Mouse (Mus musculus): ENCODE measurements at regions not wholly inside any gene's neighbourhood (a gene's known extent, or its start where the extent isn't known, plus 50 kb on each side); places are given as distances from the start of the nearest gene placed in this dataset.

- Histone ChIP-seq H3K27ac (ENCODE audit: low read length) (peak overlapping the region; percentile 71), H3K9me3 (ENCODE audit: control insufficient read depth, low read length) (no peaks in the 10 kb centered on the region), H3K4me1 (ENCODE audit: control insufficient read depth, insufficient read depth, low read length) (peaks cover 21% of the 10 kb centered on the region), H3K9ac (ENCODE audit: low read depth, low read length) (peak overlapping the region; percentile 38), H3K4me2 (ENCODE audit: low read depth, low read length) (peak overlapping the region; percentile 24), H3K4me3 (ENCODE audit: low read length) (no peak overlapping the region; the same call in 1 of the 2 replicates), H3K27me3 (replicated peaks; ENCODE audit: control insufficient read depth, insufficient read depth, low read length) (no peaks in the 10 kb centered on the region), H3K36me3 (ENCODE audit: control insufficient read depth, insufficient read depth, low read length) (no peaks in the 10 kb centered on the region)
- 2% methylated on average over 8 of the region's 8 CpGs for WGBS
- ATAC-seq: peak; percentile 74
Observed at GRCm38 (mm10) chr14:25015288-25016238, 443.4 kb upstream of the Zmiz1 start.

GRCm38 (mm10) chr14:25017860-25018259 lies 441.1 kb upstream of the Zmiz1 start:
- Histone ChIP-seq H3K27ac (ENCODE audit: low read length) (no peak overlapping the region), H3K36me3 (ENCODE audit: control insufficient read depth, insufficient read depth, low read length) (no peaks in the 10 kb centered on the region), H3K9ac (ENCODE audit: low read depth, low read length) (no peak overlapping the region), H3K4me2 (ENCODE audit: low read depth, low read length) (no peak overlapping the region), H3K4me1 (ENCODE audit: control insufficient read depth, insufficient read depth, low read length) (peaks cover 23% of the 10 kb centered on the region), H3K4me3 (ENCODE audit: low read length) (no peak overlapping the region), H3K27me3 (replicated peaks; ENCODE audit: control insufficient read depth, insufficient read depth, low read length) (no peaks in the 10 kb centered on the region), H3K9me3 (ENCODE audit: control insufficient read depth, low read length) (no peaks in the 10 kb centered on the region)
- 81% methylated on average over 5 of the region's 5 CpGs for WGBS
- ATAC-seq: no peak

- peak overlapping the region; percentile 19; the same call in 1 of the 2 replicates for H3K27ac ChIP-seq (ENCODE audit: low read length)
- H3K9ac ChIP-seq (ENCODE audit: low read depth, low read length): no peak overlapping the region
- H3K27me3 ChIP-seq (replicated peaks; ENCODE audit: control insufficient read depth, insufficient read depth, low read length): no peaks in the 10 kb centered on the region
- no peaks in the 10 kb centered on the region for H3K9me3 ChIP-seq (ENCODE audit: control insufficient read depth, low read length)
- no peak overlapping the region for H3K4me3 ChIP-seq (ENCODE audit: low read length)
- no peak overlapping the region for H3K4me2 ChIP-seq (ENCODE audit: low read depth, low read length)
- no peaks in the 10 kb centered on the region for H3K36me3 ChIP-seq (ENCODE audit: control insufficient read depth, insufficient read depth, low read length)
- peaks cover 23% of the 10 kb centered on the region for H3K4me1 ChIP-seq (ENCODE audit: control insufficient read depth, insufficient read depth, low read length)
- 55% methylated on average over 4 of the region's 4 CpGs for WGBS
- ATAC-seq: no peak
Observed at GRCm38 (mm10) chr14:25019306-25019905, 439.6 kb upstream of the Zmiz1 start.

- Histone ChIP-seq H3K4me2 (ENCODE audit: low read depth, low read length) (no peak overlapping the region), H3K27ac (ENCODE audit: low read length) (peak overlapping the region; percentile 40; the same call in 1 of the 2 replicates), H3K4me1 (ENCODE audit: control insufficient read depth, insufficient read depth, low read length) (peaks cover 3% of the 10 kb centered on the region; the same call in 1 of the 2 replicates), H3K9me3 (ENCODE audit: control insufficient read depth, low read length) (no peaks in the 10 kb centered on the region), H3K9ac (ENCODE audit: low read depth, low read length) (no peak overlapping the region), H3K36me3 (ENCODE audit: control insufficient read depth, insufficient read depth, low read length) (no peaks in the 10 kb centered on the region), H3K27me3 (replicated peaks; ENCODE audit: control insufficient read depth, insufficient read depth, low read length) (no peaks in the 10 kb centered on the region), H3K4me3 (ENCODE audit: low read length) (no peak overlapping the region)
- 67% methylated on average over 15 of the region's 15 CpGs for WGBS
- ATAC-seq: no peak
Observed at GRCm38 (mm10) chr14:25022523-25023269, 436.3 kb upstream of the Zmiz1 start.

GRCm38 (mm10) chr14:25023270-25023800 lies 435.6 kb upstream of the Zmiz1 start:
- no peak overlapping the region for H3K4me3 ChIP-seq (ENCODE audit: low read length)
- no peak overlapping the region for H3K9ac ChIP-seq (ENCODE audit: low read depth, low read length)
- H3K9me3 ChIP-seq (ENCODE audit: control insufficient read depth, low read length): no peaks in the 10 kb centered on the region
- peaks cover 3% of the 10 kb centered on the region; the same call in 1 of the 2 replicates for H3K4me1 ChIP-seq (ENCODE audit: control insufficient read depth, insufficient read depth, low read length)
- no peaks in the 10 kb centered on the region for H3K36me3 ChIP-seq (ENCODE audit: control insufficient read depth, insufficient read depth, low read length)
- H3K4me2 ChIP-seq (ENCODE audit: low read depth, low read length): no peak overlapping the region
- H3K27ac ChIP-seq (ENCODE audit: low read length): no peak overlapping the region
- WGBS: 78% methylated on average over 6 of the region's 6 CpGs
- no peak for ATAC-seq
- H3K27me3 ChIP-seq (replicated peaks; ENCODE audit: control insufficient read depth, insufficient read depth, low read length): no peaks in the 10 kb centered on the region

GRCm38 (mm10) chr14:25025074-25025473 lies 433.9 kb upstream of the Zmiz1 start:
- Histone ChIP-seq H3K27ac (ENCODE audit: low read length) (no peak overlapping the region), H3K9ac (ENCODE audit: low read depth, low read length) (no peak overlapping the region), H3K4me3 (ENCODE audit: low read length) (no peak overlapping the region), H3K4me1 (ENCODE audit: control insufficient read depth, insufficient read depth, low read length) (peaks cover 3% of the 10 kb centered on the region; the same call in 1 of the 2 replicates), H3K4me2 (ENCODE audit: low read depth, low read length) (no peak overlapping the region), H3K36me3 (ENCODE audit: control insufficient read depth, insufficient read depth, low read length) (no peaks in the 10 kb centered on the region), H3K9me3 (ENCODE audit: control insufficient read depth, low read length) (no peaks in the 10 kb centered on the region), H3K27me3 (replicated peaks; ENCODE audit: control insufficient read depth, insufficient read depth, low read length) (no peaks in the 10 kb centered on the region)
- ATAC-seq: no peak
- 82% methylated on average over 6 of the region's 6 CpGs for WGBS

GRCm38 (mm10) chr14:25027076-25027475 lies 431.9 kb upstream of the Zmiz1 start:
- H3K9ac ChIP-seq (ENCODE audit: low read depth, low read length): no peak overlapping the region
- H3K4me1 ChIP-seq (ENCODE audit: control insufficient read depth, insufficient read depth, low read length): peaks cover 2% of the 10 kb centered on the region; the same call in 1 of the 2 replicates
- WGBS: 79% methylated on average over 3 of the region's 3 CpGs
- no peak overlapping the region for H3K27ac ChIP-seq (ENCODE audit: low read length)
- no peak overlapping the region for H3K4me2 ChIP-seq (ENCODE audit: low read depth, low read length)
- no peaks in the 10 kb centered on the region for H3K36me3 ChIP-seq (ENCODE audit: control insufficient read depth, insufficient read depth, low read length)
- no peak overlapping the region for H3K4me3 ChIP-seq (ENCODE audit: low read length)
- no peak for ATAC-seq
- no peaks in the 10 kb centered on the region for H3K9me3 ChIP-seq (ENCODE audit: control insufficient read depth, low read length)
- no peaks in the 10 kb centered on the region for H3K27me3 ChIP-seq (replicated peaks; ENCODE audit: control insufficient read depth, insufficient read depth, low read length)

GRCm38 (mm10) chr14:25027842-25028241 lies 431.1 kb upstream of the Zmiz1 start:
- Histone ChIP-seq H3K27ac (ENCODE audit: low read length) (no peak overlapping the region), H3K4me3 (ENCODE audit: low read length) (no peak overlapping the region), H3K36me3 (ENCODE audit: control insufficient read depth, insufficient read depth, low read length) (no peaks in the 10 kb centered on the region), H3K9ac (ENCODE audit: low read depth, low read length) (no peak overlapping the region), H3K27me3 (replicated peaks; ENCODE audit: control insufficient read depth, insufficient read depth, low read length) (no peaks in the 10 kb centered on the region), H3K9me3 (ENCODE audit: control insufficient read depth, low read length) (no peaks in the 10 kb centered on the region), H3K4me1 (ENCODE audit: control insufficient read depth, insufficient read depth, low read length) (no peaks in the 10 kb centered on the region; the same call in 1 of the 2 replicates), H3K4me2 (ENCODE audit: low read depth, low read length) (no peak overlapping the region)
- 85% methylated on average over 1 of the region's 1 CpGs for WGBS
- ATAC-seq: no peak

GRCm38 (mm10) chr14:25030881-25031280 lies 428.1 kb upstream of the Zmiz1 start:
- Histone ChIP-seq H3K4me3 (ENCODE audit: low read length) (no peak overlapping the region), H3K27me3 (replicated peaks; ENCODE audit: control insufficient read depth, insufficient read depth, low read length) (no peaks in the 10 kb centered on the region), H3K36me3 (ENCODE audit: control insufficient read depth, insufficient read depth, low read length) (no peaks in the 10 kb centered on the region), H3K4me2 (ENCODE audit: low read depth, low read length) (no peak overlapping the region), H3K9me3 (ENCODE audit: control insufficient read depth, low read length) (no peaks in the 10 kb centered on the region), H3K27ac (ENCODE audit: low read length) (no peak overlapping the region), H3K9ac (ENCODE audit: low read depth, low read length) (no peak overlapping the region), H3K4me1 (ENCODE audit: control insufficient read depth, insufficient read depth, low read length) (no peaks in the 10 kb centered on the region)
- no peak for ATAC-seq
- WGBS: 80% methylated on average over 6 of the region's 6 CpGs

Data from intestine, embryonic 16.5 days (tissue).